Mouse (Mus musculus) forebrain, embryonic 11.5 days (tissue): ENCODE data around the gene Rtn2. TPM values are rescaled to one million over a fixed set of nuclear protein-coding genes. Genes with fewer than 3 reads are reported as not detected.
"Not testable (repeated sequence)": the region's sequence is repeated elsewhere in the genome, so short reads cannot be mapped to it uniquely, and the experiment has no call there.

ENCODE experiments used
- ATAC-seq: fragments of 200-750 bp; cut with Nextera tagmentation; replicated peaks from 2 replicates; pipeline ENCODE4 v1.8.0; 2017; ENCODE audit warnings: moderate TSS enrichment; ENCODE audit not compliant: low FRiP score
- DNase-seq: peaks from one replicate; pipeline ENCODE4 v3.0.0-alpha.2; 2017; ENCODE audit warnings: low spot score
- H3K27ac ChIP-seq: fragments of 300-500 bp; sonication (generic); 2 replicates; pipeline ENCODE4 v1.5.1; 2014; ENCODE audit warnings: low read depth, low read length
- H3K27me3 ChIP-seq: fragments of 300-500 bp; sonication (generic); 2 replicates; pipeline ENCODE4 v1.6.1; 2014; ENCODE audit warnings: mild to moderate bottlenecking, low read length, mixed read lengths; ENCODE audit not compliant: control insufficient read depth, insufficient read depth
- H3K36me3 ChIP-seq: fragments of 300-500 bp; sonication (generic); 2 replicates; pipeline ENCODE4 v1.6.1; 2014; ENCODE audit warnings: mild to moderate bottlenecking, low read length, moderate library complexity, mixed read lengths; ENCODE audit not compliant: control insufficient read depth, insufficient read depth
- H3K4me1 ChIP-seq: fragments of 300-500 bp; sonication (generic); replicated peaks from 2 replicates; pipeline ENCODE4 v1.6.1; 2014; ENCODE audit warnings: low read length, mixed read lengths; ENCODE audit not compliant: control insufficient read depth, insufficient read depth
- H3K4me2 ChIP-seq: fragments of 300-500 bp; sonication (generic); 2 replicates; pipeline ENCODE4 v1.6.1; 2014; ENCODE audit warnings: low read depth, mild to moderate bottlenecking, low read length, moderate library complexity, mixed read lengths; ENCODE audit not compliant: severe bottlenecking
- H3K4me3 ChIP-seq: fragments of 300-500 bp; sonication (generic); 2 replicates; pipeline ENCODE4 v1.5.1; 2014; ENCODE audit warnings: low read depth, low read length
- H3K9ac ChIP-seq: fragments of 300-500 bp; sonication (generic); 2 replicates; pipeline ENCODE4 v1.6.1; 2014; ENCODE audit warnings: low read length
- H3K9me3 ChIP-seq: fragments of 300-500 bp; sonication (generic); 2 replicates; pipeline ENCODE4 v1.6.1; 2016; ENCODE audit warnings: low read length, mixed read lengths; ENCODE audit not compliant: control insufficient read depth
- WGBS: fragments of 180-500 bp; shearing (Covaris S2); extraction: QIAGEN DNeasy Blood & Tissue Kit; methylation state at CpG from one replicate; pipeline ENCODE4 v1.1.7; 2014; 5-methylcytosine and 5-hydroxymethylcytosine counted together
- polyA plus RNA-seq: library from polyadenylated mRNA; unstranded; fragments of >200 nt; fragmentation: Nextera tagmentation; extraction: Ambion mirVana; gene quantifications from 2 replicates; pipeline ENCODE4 v1.2.1, GENCODE M21; 2014

The Rtn2 gene
- polyA plus RNA-seq, 1 experiment from 2014 or later, result 47.3 TPM

- peak within 1 kb of the TSS; percentile 98 for H3K4me3 ChIP-seq
These were observed 10.9 kb upstream of the Rtn2 start, which contains the start of gene Vasp for GRCm38 (mm10) chr7:19271238-19272172. TSS of gene Vasp (minus strand) at chr7:19271817.

GRCm38 (mm10) chr7:19272173-19272764 lies 10.2 kb upstream of the Rtn2 start:
- peak; percentile 80 for ATAC-seq
- Histone ChIP-seq H3K4me1 (peaks cover 12% of the 10 kb centered on the region), H3K27ac (peak overlapping the region; percentile 64), H3K9me3 (no peaks in the 10 kb centered on the region), H3K36me3 (no peaks in the 10 kb centered on the region), H3K4me2 (peak overlapping the region; percentile 97), H3K9ac (peak overlapping the region; percentile 88), H3K4me3 (peak overlapping the region; percentile 98), H3K27me3 (no peaks in the 10 kb centered on the region)
- peak; percentile 89 for DNase-seq
- under 1% methylated on average over 36 of the region's 36 CpGs for WGBS

More at GRCm38 (mm10) chr7:19271238-19272172, 10.9 kb upstream of the Rtn2 start, which contains the start of gene Vasp:
- Histone ChIP-seq H3K27ac (peak within 1 kb of the TSS; percentile 64), H3K9me3 (no peaks in the 10 kb centered on the region), H3K27me3 (no peaks in the 10 kb centered on the region), H3K4me1 (peaks cover 12% of the 10 kb centered on the region), H3K36me3 (no peaks in the 10 kb centered on the region), H3K9ac (peak within 1 kb of the TSS; percentile 88), H3K4me2 (peak within 1 kb of the TSS; percentile 97)
- DNase-seq, result peak; percentile 88
- under 1% methylated on average over 62 of the region's 62 CpGs for WGBS
- peak; percentile 60 for ATAC-seq

GRCm38 (mm10) chr7:19276253-19276652 lies 6.2 kb upstream of the Rtn2 start:
- WGBS, result 50% methylated on average over 4 of the region's 4 CpGs
- no peaks in the 10 kb centered on the region for H3K9me3 ChIP-seq
- no peak overlapping the region for H3K4me2 ChIP-seq
- H3K27me3 ChIP-seq, result peaks cover 34% of the 10 kb centered on the region
- no peak for DNase-seq
- H3K4me1 ChIP-seq, result 0 out of 2 replicates have a peak, but pooled peaks cover 3% of the 10 kb centered on the region
- no peaks in the 10 kb centered on the region for H3K36me3 ChIP-seq
- no peak overlapping the region for H3K4me3 ChIP-seq
- no peak for ATAC-seq
- H3K27ac ChIP-seq, result no peak overlapping the region
- no peak overlapping the region for H3K9ac ChIP-seq

GRCm38 (mm10) chr7:19279052-19279451 lies 3.4 kb upstream of the Rtn2 start:
- H3K9me3 ChIP-seq, result no peaks in the 10 kb centered on the region
- no peaks in the 10 kb centered on the region for H3K36me3 ChIP-seq
- DNase-seq (no peak), ATAC-seq (no peak)
- H3K9ac ChIP-seq, result no peak overlapping the region
- peak overlapping the region; percentile 36; the same call in 1 of the 2 replicates for H3K4me2 ChIP-seq
- peaks cover 36% of the 10 kb centered on the region for H3K27me3 ChIP-seq
- H3K4me1 ChIP-seq, result peaks cover 8% of the 10 kb centered on the region
- no peak overlapping the region for H3K4me3 ChIP-seq
- H3K27ac ChIP-seq, result no peak overlapping the region
- 3% methylated on average over 34 of the region's 34 CpGs for WGBS

- no peak within 1 kb of the TSS for H3K9ac ChIP-seq
- H3K27ac ChIP-seq, result no peak within 1 kb of the TSS
- H3K9me3 ChIP-seq, result no peaks in the 10 kb centered on the region
- WGBS, result under 1% methylated on average over 46 of the region's 46 CpGs
- ATAC-seq, result no peak
- H3K4me1 ChIP-seq, result peaks cover 8% of the 10 kb centered on the region
- peak within 1 kb of the TSS; percentile 36; the same call in 1 of the 2 replicates for H3K4me2 ChIP-seq
- peak within 1 kb of the TSS; percentile 14 for H3K4me3 ChIP-seq
- no peak for DNase-seq
- H3K27me3 ChIP-seq, result peaks cover 36% of the 10 kb centered on the region
- no peaks in the 10 kb centered on the region for H3K36me3 ChIP-seq
These were observed 2.8 kb upstream of the Rtn2 start, which contains the start of gene Ppm1n for GRCm38 (mm10) chr7:19279581-19280114. TSS of gene Ppm1n (minus strand) at chr7:19280064.

- not testable (repeated sequence) for H3K4me1 ChIP-seq, H3K9me3 ChIP-seq, H3K36me3 ChIP-seq, ATAC-seq, H3K27ac ChIP-seq, H3K9ac ChIP-seq, DNase-seq
- 37% methylated on average over 6 of the region's 6 CpGs for WGBS
- H3K4me3 ChIP-seq, result peak overlapping the region; percentile 76; the same call in 1 of the 2 replicates
- H3K27me3 ChIP-seq, result peaks cover 36% of the 10 kb centered on the region
- peak overlapping the region; percentile 86; the same call in 1 of the 2 replicates for H3K4me2 ChIP-seq
These were observed 632 bp upstream of the Rtn2 start for GRCm38 (mm10) chr7:19281680-19282304.

GRCm38 (mm10) chr7:19282791-19283405 lies 474 bp downstream of the Rtn2 start:
- H3K27ac ChIP-seq, result 0 out of 2 replicates have a peak overlapping the region, but pooled peaks have one; percentile 53
- peak overlapping the region; percentile 76 for H3K4me3 ChIP-seq
- no peaks in the 10 kb centered on the region for H3K9me3 ChIP-seq
- H3K9ac ChIP-seq, result peak overlapping the region; percentile 93
- peaks cover 34% of the 10 kb centered on the region for H3K27me3 ChIP-seq
- DNase-seq (peak; percentile 85), ATAC-seq (peak; percentile 78)
- whole genome bisulfite sequencing, result 1% methylated on average over 35 of the region's 35 CpGs
- no peaks in the 10 kb centered on the region; the same call in 1 of the 2 replicates for H3K36me3 ChIP-seq
- H3K4me1 ChIP-seq, result peaks cover 8% of the 10 kb centered on the region
- peak overlapping the region; percentile 86 for H3K4me2 ChIP-seq
